Mouse (Mus musculus) embryonic facial prominence, embryonic 11.5 days (tissue): Measurements from ENCODE around the gene Sned1. TPM values are rescaled to one million over a fixed set of nuclear protein-coding genes. Genes with fewer than 3 reads are reported as not detected.

Experiments
- ATAC-seq: fragments of 200-750 bp; cut with Nextera tagmentation; replicated peaks from 2 replicates; pipeline ENCODE4 v1.8.0; 2017; ENCODE audit warnings: low read depth; ENCODE audit not compliant: insufficient number of reproducible peaks, low FRiP score, low TSS enrichment
- DNase-seq: peaks from one replicate; pipeline ENCODE4 v3.0.0-alpha.2; 2015; ENCODE audit warnings: low spot score
- H3K27ac ChIP-seq: fragments of 300-500 bp; sonication (generic); replicated peaks from 2 replicates; pipeline ENCODE4 v1.5.1; 2014; ENCODE audit warnings: mild to moderate bottlenecking, low read depth, low read length, control low read depth
- H3K27me3 ChIP-seq: fragments of 300-500 bp; sonication (generic); 2 replicates; pipeline ENCODE4 v1.6.1; 2014; ENCODE audit warnings: mild to moderate bottlenecking, low read length, moderate library complexity, mixed read lengths; ENCODE audit not compliant: control insufficient read depth, insufficient read depth
- H3K36me3 ChIP-seq: fragments of 300-500 bp; sonication (generic); replicated peaks from 2 replicates; pipeline ENCODE4 v1.6.1; 2014; ENCODE audit warnings: low read depth, mild to moderate bottlenecking, low read length, moderate library complexity, mixed read lengths; ENCODE audit not compliant: control insufficient read depth, insufficient read depth
- H3K4me1 ChIP-seq: fragments of 300-500 bp; sonication (generic); 2 replicates; pipeline ENCODE4 v1.6.1; 2014; ENCODE audit warnings: low read length, mixed read lengths; ENCODE audit not compliant: control insufficient read depth, insufficient read depth
- H3K4me2 ChIP-seq: fragments of 300-500 bp; sonication (generic); 2 replicates; pipeline ENCODE4 v1.6.1; 2014; ENCODE audit warnings: low read depth, mild to moderate bottlenecking, control low read depth, low read length, moderate library complexity
- H3K4me3 ChIP-seq: fragments of 300-500 bp; sonication (generic); 2 replicates; pipeline ENCODE4 v1.5.1; 2014; ENCODE audit warnings: low read depth, low read length, control low read depth
- H3K9ac ChIP-seq: fragments of 300-500 bp; sonication (generic); replicated peaks from 2 replicates; pipeline ENCODE4 v1.6.1; 2014; ENCODE audit warnings: mild to moderate bottlenecking, control low read depth, low read length
- H3K9me3 ChIP-seq: fragments of 300-500 bp; sonication (generic); replicated peaks from 2 replicates; pipeline ENCODE4 v1.6.1; 2016; ENCODE audit warnings: mild to moderate bottlenecking, low read length, inconsistent platforms, mixed read lengths; ENCODE audit not compliant: control insufficient read depth
- WGBS: fragments of 180-500 bp; shearing (Covaris S2); extraction: QIAGEN DNeasy Blood & Tissue Kit; methylation state at CpG from one replicate; pipeline ENCODE4 v1.1.7; 2014; 5-methylcytosine and 5-hydroxymethylcytosine counted together
- polyA plus RNA-seq: library from polyadenylated mRNA; unstranded; fragments of >200 nt; fragmentation: Nextera tagmentation; extraction: Ambion mirVana; gene quantifications from 2 replicates; pipeline ENCODE4 v1.2.1, GENCODE M21; 2014

Gene Sned1
- polyA plus RNA-seq, 1 experiment from 2014 or later: 5.6 TPM

GRCm38 (mm10) chr1:93270516-93271240 lies 35.0 kb downstream of the Sned1 start:
- Histone ChIP-seq H3K27me3 (no peaks in the 10 kb centered on the region), H3K4me2 (no peak overlapping the region), H3K9ac (no peak overlapping the region), H3K4me1 (no peaks in the 10 kb centered on the region), H3K27ac (no peak overlapping the region), H3K4me3 (no peak overlapping the region), H3K36me3 (no peaks in the 10 kb centered on the region), H3K9me3 (no peaks in the 10 kb centered on the region)
- DNase-seq (no peak), ATAC-seq (no peak)
- WGBS: 59% methylated on average over 3 of the region's 3 CpGs

GRCm38 (mm10) chr1:93271751-93272150 lies 36.1 kb downstream of the Sned1 start:
- H3K27ac ChIP-seq: no peak overlapping the region
- no peak overlapping the region for H3K9ac ChIP-seq
- no peak overlapping the region for H3K4me3 ChIP-seq
- H3K9me3 ChIP-seq: no peaks in the 10 kb centered on the region
- no peak for ATAC-seq
- no peak overlapping the region for H3K4me2 ChIP-seq
- no peaks in the 10 kb centered on the region for H3K36me3 ChIP-seq
- no peaks in the 10 kb centered on the region for H3K27me3 ChIP-seq
- no peak for DNase-seq
- 78% methylated on average over 6 of the region's 6 CpGs for WGBS
- H3K4me1 ChIP-seq: no peaks in the 10 kb centered on the region

- 5% methylated on average over 16 of the region's 16 CpGs for WGBS
These were observed 36.8 kb downstream of the Sned1 start for GRCm38 (mm10) chr1:93272409-93272821.

GRCm38 (mm10) chr1:93275561-93275960 lies 39.9 kb downstream of the Sned1 start:
- Histone ChIP-seq H3K4me1 (no peaks in the 10 kb centered on the region), H3K4me2 (no peak overlapping the region), H3K27ac (no peak overlapping the region), H3K4me3 (no peak overlapping the region), H3K9me3 (no peaks in the 10 kb centered on the region), H3K27me3 (no peaks in the 10 kb centered on the region), H3K9ac (no peak overlapping the region), H3K36me3 (no peaks in the 10 kb centered on the region)
- 80% methylated on average over 6 of the region's 6 CpGs for WGBS
- DNase-seq (no peak), ATAC-seq (no peak)

More at GRCm38 (mm10) chr1:93272409-93272821, 36.8 kb downstream of the Sned1 start:
- H3K4me3 ChIP-seq: no peak overlapping the region
- ATAC-seq (peak; percentile 66), DNase-seq (peak; percentile 74)
- H3K9me3 ChIP-seq: no peaks in the 10 kb centered on the region
- H3K27me3 ChIP-seq: no peaks in the 10 kb centered on the region
- H3K27ac ChIP-seq: no peak overlapping the region
- no peak overlapping the region for H3K4me2 ChIP-seq
- H3K4me1 ChIP-seq: no peaks in the 10 kb centered on the region
- H3K36me3 ChIP-seq: no peaks in the 10 kb centered on the region
- H3K9ac ChIP-seq: no peak overlapping the region

GRCm38 (mm10) chr1:93277041-93277440 lies 41.4 kb downstream of the Sned1 start:
- H3K27ac ChIP-seq: no peak overlapping the region
- ATAC-seq (no peak), DNase-seq (no peak)
- H3K4me3 ChIP-seq: no peak overlapping the region
- H3K9ac ChIP-seq: no peak overlapping the region
- no peaks in the 10 kb centered on the region for H3K4me1 ChIP-seq
- no peak overlapping the region for H3K4me2 ChIP-seq
- H3K9me3 ChIP-seq: no peaks in the 10 kb centered on the region
- H3K27me3 ChIP-seq: no peaks in the 10 kb centered on the region
- H3K36me3 ChIP-seq: no peaks in the 10 kb centered on the region
- 76% methylated on average over 7 of the region's 7 CpGs for WGBS

- H3K27ac ChIP-seq: no peak overlapping the region
- H3K9ac ChIP-seq: no peak overlapping the region
- no peaks in the 10 kb centered on the region for H3K9me3 ChIP-seq
- H3K4me3 ChIP-seq: no peak overlapping the region
- no peak for DNase-seq
- no peaks in the 10 kb centered on the region for H3K27me3 ChIP-seq
- H3K36me3 ChIP-seq: no peaks in the 10 kb centered on the region
- 63% methylated on average over 3 of the region's 3 CpGs for WGBS
- H3K4me1 ChIP-seq: no peaks in the 10 kb centered on the region
- ATAC-seq: no peak
- H3K4me2 ChIP-seq: no peak overlapping the region
These were observed 54.1 kb downstream of the Sned1 start for GRCm38 (mm10) chr1:93289678-93290214.

- H3K9ac ChIP-seq: no peak overlapping the region
- WGBS: 87% methylated on average over 4 of the region's 4 CpGs
- DNase-seq (no peak), ATAC-seq (no peak)
- no peaks in the 10 kb centered on the region for H3K9me3 ChIP-seq
- no peak overlapping the region for H3K27ac ChIP-seq
- H3K36me3 ChIP-seq: no peaks in the 10 kb centered on the region
- no peak overlapping the region for H3K4me2 ChIP-seq
- no peaks in the 10 kb centered on the region for H3K27me3 ChIP-seq
- no peaks in the 10 kb centered on the region for H3K4me1 ChIP-seq
- H3K4me3 ChIP-seq: no peak overlapping the region
These were observed 55.3 kb downstream of the Sned1 start for GRCm38 (mm10) chr1:93290956-93291355.

- Histone ChIP-seq H3K27me3 (no peaks in the 10 kb centered on the region), H3K9me3 (no peaks in the 10 kb centered on the region), H3K4me3 (no peak overlapping the region), H3K27ac (no peak overlapping the region), H3K4me1 (no peaks in the 10 kb centered on the region), H3K36me3 (no peaks in the 10 kb centered on the region), H3K4me2 (no peak overlapping the region), H3K9ac (no peak overlapping the region)
- DNase-seq (no peak), ATAC-seq (no peak)
- WGBS: 89% methylated on average over 1 of the region's 1 CpGs
These were observed 56.0 kb downstream of the Sned1 start for GRCm38 (mm10) chr1:93291591-93291990.
